Mouse (Mus musculus): ENCODE data around the gene Ptges2.

Ptges2 gene

DNA sequence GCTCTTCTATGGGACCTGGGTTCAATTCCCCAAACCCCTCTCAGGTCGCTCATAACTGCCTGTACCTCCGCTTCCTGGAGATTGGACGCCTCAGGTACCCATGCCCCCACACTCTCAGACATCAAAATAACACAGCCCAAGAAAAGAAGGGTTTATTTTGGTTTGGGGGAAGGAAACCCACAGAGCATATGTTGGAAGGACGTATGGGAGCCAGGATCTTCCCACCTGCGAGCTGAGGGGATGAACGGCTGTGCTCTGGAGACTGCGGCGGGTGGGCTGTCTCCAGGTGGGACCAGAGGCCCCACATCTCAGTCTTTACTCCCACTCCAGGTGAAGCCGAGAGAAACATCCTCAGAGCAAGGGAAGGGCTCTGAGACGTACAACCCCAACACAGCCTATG, 18.7 kb upstream of the Ptges2 start:
- no peak for DNase-seq

GRCm38 (mm10) chr2:32380001-32380500, 15.6 kb upstream of the Ptges2 start:
- no peak for DNase-seq

- peak; percentile 47 for DNase-seq
Observed at GRCm38 (mm10) chr2:32381141-32381774, 14.4 kb upstream of the Ptges2 start.

DNA sequence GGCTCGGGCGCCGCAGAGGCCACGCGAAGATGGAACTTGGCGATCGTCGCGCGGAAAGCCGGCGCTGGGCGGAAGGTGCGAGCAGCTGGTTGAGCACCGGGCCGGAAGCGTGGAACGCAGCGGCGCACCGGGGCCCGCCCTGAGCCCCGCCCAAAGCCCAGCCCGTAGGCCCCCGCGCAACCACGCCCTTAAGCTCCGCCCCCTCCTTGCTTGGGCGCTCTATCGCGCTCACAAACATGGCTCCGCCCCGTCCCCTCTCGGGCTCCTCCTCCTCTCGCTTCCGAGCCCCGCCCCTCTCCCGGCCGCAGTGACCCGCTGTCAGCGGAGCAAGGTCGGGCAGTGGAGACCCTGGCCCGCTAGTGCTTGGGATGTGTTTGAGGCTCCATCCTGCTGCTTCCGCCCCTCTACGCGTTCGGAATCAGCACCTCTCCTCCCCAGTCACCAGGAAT, 13.9 kb upstream of the Ptges2 start, which contains the start of gene 1110008P14Rik:
Gene 1110008P14Rik, minus strand, starts transcription at position 164 of the 449 bp plus-strand sequence.
- peak; percentile 99 for DNase-seq

DNA sequence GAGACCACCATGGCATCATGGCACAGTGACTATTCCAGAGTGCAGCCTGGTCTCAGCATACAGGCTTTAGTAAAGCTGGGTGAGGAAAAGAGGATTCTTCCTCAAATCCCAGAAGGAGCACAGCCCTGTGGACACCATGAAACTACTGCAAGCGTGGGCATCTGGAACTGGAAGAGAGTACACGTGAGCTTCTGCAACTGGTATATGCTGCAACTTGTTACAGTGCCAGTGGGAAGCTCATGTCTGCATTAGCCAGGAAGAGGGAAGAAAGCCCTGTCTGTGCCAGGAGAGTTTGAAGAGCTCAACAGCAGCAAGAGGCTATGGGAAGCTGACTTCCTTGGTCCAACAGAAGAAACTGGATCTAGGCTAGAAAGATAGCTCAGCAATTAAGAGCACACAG, 13.0 kb upstream of the Ptges2 start:
- no peak for DNase-seq

DNA sequence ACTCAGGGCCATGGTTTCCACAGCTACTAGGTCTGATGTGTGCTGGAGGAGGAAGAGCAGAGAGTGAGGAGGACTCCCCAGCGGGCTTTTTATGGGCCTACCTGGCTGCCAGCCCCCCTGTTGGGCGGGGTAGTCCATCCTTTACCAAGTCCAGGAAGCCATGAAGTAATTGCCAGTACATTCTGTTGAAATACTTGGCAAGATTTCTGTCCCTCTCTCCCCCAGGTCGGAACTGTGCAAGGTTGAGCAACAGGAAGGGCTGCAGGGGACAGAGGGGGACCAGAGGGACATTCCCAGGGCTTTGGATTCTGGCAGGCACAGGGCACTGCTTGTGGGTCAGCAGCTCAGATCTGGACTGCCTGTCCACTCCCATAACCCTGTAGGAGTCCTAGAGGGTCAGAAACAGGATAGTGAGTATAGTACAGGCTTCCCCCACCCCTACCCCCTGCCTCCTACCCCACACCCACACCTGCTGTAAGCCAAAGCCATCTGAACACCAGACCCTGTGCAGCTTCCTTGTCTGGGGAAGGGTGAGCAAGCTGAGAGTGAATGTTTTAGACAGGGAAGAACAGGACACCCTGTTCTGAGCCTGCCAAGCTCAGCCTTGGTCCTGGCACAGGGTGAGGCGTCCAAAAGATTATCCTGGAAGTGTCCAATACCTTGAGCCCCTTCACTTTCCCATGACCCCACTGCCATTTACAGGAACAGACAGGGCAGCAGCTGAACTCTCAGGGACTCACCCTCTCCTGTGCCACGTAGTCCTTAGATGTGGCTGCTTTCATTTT, 7.8 kb upstream of the Ptges2 start, which contains the start of gene Lcn2:
Gene Lcn2, minus strand, starts transcription at position 547 of the 785 bp plus-strand sequence.
- DNase-seq: no peak

DNA sequence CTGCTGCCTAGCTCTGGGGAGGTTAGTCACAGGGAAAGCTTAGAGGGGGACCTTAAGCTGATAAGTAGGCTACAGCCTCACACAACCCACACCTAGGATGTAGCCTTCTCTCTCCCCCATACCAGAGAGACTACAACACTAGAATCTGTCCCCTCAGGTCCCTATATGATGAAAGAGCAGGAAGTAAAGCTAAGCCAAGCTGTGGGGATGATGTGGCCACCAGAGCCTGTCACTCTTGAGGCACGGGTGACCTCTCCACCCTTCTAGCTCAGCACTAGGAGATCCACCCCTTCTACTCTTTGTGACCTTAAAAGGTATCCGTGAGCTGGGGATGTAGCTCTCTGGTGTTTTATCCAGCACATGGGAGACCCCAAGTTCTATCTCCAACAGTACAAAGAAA, 6.5 kb upstream of the Ptges2 start:
- DNase-seq: no peak

DNA sequence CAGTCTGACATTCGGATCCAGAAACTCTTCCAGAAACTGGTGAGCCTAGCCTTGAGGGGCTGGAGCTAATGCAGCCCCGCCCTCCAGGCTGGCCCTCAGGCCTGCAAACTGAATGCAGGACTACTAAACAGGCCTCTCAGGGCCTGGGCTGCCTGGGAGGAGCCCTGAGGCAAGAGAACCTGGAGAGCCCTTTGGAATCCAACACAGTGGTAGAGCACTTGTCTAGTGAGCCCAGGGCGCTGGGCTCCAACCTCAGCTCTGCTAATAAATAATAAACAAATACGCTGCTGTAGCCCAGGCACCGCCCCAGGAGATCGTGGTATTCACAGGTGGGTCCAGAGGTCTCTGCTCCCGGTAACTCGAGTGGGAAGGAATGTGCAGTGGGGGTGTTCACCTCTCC, 4.8 kb upstream of the Ptges2 start:
- DNase-seq: no peak

- no peak for DNase-seq
Observed at GRCm38 (mm10) chr2:32392063-32392462, 3.6 kb upstream of the Ptges2 start.

GRCm38 (mm10) chr2:32394973-32395372, 723 bp upstream of the Ptges2 start:
- DNase-seq: peak; percentile 65

- peak; percentile 95 for DNase-seq
Observed at GRCm38 (mm10) chr2:32395946-32396621, 388 bp downstream of the Ptges2 start.

- no peak for DNase-seq
Observed at GRCm38 (mm10) chr2:32396695-32397094, 999 bp downstream of the Ptges2 start.

- peak; percentile 95 for DNase-seq
Observed at GRCm38 (mm10) chr2:32404663-32405062, 9.0 kb downstream of the Ptges2 start.

- no peak for DNase-seq
Observed at GRCm38 (mm10) chr2:32407144-32407824, 11.6 kb downstream of the Ptges2 start.

DNA sequence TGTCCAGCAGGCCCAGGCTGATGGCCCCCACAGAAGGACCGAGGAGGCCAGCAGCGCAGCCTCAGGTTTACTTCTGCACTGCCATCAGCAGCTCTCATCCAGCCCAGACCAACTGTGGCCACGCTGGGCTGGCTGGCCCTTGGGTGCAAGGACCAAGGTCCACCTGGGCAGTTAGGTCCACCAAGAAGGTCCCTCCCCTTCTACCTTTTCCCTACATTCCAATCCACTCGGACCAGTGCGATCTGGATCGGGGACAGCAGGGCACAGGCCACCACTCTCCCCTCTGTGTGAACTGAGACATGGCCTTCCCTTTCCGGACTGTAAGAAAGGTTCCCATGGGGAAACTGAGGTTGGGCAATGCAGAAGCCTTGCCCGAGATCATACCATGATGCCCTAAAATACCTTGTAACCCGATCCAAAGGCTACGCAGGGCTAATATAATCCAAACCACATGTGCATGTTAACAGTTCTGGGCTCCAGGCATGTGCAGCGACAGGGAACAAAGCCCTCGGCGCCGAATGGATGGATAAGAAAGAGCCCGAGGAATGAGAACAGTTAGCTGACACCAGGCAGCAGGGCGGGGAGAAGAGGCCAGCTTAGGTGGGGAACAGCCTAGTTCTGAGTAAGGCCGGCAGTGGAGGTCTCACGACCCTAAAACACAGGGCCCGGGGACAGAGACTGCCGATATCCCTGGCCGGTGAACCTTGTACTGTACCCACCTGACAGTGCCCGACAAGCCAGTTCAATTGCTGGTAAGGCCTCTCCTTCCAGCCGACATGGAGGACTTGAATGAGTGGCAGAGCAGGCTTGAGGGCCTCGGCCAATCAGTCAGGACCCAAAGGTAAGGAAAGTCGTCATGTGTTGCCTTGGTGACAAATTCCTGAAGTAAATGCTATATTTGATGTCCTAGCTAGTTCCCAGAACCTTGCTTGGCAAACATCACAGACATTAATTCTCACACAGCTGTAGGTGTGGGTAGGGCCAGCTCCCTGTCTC, 13.0 kb downstream of the Ptges2 start:
- peak; percentile 75 for DNase-seq

DNA sequence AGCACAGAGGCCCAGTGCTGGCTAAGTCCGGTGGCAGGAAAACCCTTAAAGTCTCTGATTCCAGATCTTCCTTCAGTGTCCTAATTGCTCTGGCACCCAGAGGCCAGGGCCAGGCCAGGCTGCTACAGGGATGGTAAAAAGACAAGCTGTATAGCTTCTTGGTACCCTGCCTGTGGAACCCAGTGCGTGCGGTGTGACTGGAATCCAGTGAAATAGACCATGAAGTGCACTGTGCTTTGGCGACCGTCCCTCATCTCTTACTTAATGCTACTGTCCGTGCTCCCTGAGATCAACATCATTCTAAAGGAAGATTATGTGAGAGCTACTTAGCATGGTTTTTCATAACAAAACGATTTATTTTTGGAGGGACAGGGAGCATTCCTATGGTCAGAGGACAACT, 15.7 kb downstream of the Ptges2 start:
- DNase-seq: no peak

DNA sequence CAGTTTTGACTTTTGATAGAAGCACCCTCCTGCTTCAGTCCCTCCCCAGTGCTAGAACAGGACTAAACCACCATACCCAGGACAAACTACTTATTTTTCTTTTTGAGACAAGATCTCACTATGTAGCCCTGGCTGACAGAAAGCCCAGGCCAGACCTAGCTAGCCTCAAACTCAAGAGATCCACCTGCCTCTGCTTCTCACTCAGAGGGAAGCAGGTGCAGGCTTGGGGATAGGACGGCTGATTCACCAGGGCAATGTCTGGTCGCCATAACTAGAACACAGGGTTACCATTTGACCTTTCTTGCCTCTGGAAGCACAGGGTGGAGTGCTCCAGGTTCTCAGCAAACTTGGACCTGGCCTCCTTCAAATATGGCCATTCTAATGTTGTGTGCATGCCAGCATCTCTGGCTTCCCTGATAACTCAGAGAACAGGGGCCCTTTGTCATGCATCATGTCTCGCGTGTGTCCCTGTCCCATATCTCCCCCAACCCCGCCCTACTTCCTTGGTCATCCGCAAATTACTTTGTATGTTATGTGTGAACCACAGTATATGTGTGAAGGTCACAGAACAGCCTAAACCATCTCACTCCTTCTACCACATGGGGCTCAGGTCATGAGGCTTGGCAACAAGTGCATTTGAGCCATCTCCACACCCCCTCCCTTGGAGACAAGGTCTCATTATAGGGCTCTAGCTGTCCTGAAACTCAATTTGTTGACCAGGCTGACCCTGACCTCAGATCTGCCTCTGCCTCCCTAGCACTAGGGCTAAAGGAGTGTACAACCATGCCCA, 17.2 kb downstream of the Ptges2 start:
- DNase-seq: no peak

- DNase-seq: no peak
Observed at GRCm38 (mm10) chr2:32413936-32414335, 18.2 kb downstream of the Ptges2 start.

DNA sequence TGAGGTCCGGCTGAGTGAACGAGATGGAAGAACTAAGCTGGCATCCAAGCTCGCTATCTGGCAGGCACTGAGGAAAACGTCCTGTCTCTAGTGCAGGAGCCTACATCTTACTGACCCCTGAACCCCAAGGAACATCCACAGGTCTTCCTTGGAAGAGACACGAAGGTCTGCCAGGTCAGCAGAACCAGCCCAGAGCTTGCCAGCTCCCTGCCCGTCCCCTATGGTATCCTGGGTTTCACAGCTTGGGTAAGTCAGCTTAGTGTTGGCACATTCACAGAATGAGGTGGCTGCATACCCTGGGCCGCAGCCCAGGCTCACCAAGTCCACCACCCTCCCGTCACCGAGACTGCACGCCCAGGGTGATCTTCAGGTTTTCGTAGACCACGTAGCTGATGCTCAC, 20.1 kb downstream of the Ptges2 start:
- no peak for DNase-seq

- DNase-seq: no peak
Observed at GRCm38 (mm10) chr2:32416556-32416955, 20.9 kb downstream of the Ptges2 start.

DNA sequence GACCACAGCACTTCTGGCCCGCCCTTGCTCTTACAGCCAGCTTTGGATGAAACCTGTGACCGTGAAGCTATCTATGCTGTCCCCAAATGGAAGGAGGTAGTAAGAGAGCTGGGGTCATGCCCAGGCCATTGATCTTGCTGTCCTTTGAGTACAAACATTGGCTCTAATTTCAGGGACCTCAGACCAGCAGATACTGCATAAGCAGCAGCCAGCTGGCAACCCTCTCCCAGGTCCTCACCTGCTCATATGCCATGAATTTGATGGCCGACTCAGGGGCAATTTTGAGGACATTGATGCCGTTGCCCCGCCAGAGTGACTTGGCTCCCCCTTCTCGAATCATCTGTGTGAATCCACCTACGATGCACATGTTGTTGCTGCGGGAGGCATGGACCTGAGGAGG, 21.8 kb downstream of the Ptges2 start:
- DNase-seq: no peak
